Mouse (Mus musculus): ENCODE measurements around the gene Foxr2.

Foxr2 gene

GRCm38 (mm10) chrX:153118486-153118885, at the start of gene Foxr2:
Gene Foxr2, plus strand, starts transcription at chrX:153118786.
- in situ Hi-C loops (cut with MboI, MseI): no loop called here

DNA sequence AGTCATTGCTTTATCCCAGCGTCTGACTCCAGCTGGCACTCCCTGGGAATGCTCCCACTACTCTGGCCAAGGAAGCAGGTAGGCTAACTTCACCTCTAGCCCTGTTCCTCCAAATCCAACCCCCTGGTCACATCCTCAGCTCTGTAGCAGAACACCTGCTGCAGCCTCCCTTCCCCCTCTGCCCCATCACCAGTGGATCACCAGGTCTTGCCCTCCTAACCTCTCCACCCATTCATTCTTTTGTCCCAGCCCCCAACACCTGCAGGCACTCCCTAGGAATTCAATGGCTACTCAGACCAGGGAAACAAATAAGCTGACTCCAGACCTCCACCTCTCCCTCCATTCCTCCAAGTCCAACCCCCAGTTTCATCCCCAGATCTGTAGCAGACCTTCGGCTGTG, 427 bp downstream of the Foxr2 start:
- in situ Hi-C loops (cut with MboI, MseI): no loop called here

GRCm38 (mm10) chrX:153139734-153140515, 21.3 kb downstream of the Foxr2 start, which contains the start of gene Rragb:
Gene Rragb, plus strand, starts transcription at chrX:153139981.
- in situ Hi-C loops (cut with MboI, MseI): no loop called here

DNA sequence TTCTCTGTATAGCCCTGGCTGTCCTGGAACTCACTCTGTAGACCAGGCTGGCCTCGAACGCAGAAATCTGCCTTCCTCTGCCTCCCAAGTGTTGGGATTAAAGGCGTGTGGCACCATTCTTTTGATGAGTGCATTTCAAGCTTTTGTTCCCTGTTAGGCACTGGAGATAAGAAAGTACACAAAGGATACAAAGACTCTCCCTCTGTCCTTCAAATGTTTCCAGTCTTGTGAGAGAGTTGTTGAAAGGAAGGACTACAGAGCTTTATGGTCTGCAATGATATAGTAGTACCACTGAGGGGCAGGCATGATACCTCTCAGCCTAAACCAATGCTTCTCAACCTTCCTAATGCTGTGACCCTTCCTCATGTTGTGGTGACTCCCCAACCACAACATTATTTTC, 24.1 kb downstream of the Foxr2 start:
- in situ Hi-C loops (cut with MboI, MseI): no loop called here

DNA sequence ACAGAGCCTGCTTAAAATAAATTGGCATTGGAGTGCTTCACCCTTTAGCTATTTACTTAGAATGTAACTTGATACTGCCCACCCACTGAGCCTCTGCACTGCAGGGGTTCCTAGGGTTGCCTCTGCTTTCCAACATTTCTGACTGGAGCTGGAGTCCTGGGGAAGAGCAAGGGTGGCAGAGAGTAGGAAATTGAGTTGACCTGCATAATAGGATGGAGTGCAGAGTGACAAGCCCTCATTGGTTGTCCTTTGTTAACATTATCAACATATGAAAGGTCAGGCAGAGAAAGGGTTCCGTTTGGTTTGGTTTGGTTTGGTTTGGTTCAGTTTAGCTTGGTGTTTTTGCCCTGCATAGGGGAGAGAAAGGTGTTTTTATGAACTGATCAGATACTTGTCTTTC, 33.2 kb downstream of the Foxr2 start:
- in situ Hi-C loops (cut with MboI, MseI): no loop called here

DNA sequence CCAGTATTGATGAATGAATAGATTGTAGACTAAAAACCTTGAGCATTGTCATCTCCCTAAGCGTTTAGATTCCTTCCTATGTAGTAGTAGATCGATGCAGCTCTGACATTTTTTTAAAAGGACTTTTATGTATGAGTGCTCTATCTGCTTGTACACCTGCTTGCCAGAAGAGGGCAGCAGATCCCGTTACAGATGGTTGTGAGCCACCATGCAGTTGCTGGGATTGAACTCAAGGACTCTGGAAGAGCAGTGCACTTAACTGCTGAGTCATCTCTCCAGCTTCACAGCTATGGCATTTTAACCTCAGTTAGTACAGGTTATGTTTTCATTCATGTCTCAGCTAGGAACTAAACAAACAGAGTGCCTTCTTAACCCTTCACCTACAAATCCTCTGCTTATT, 36.7 kb downstream of the Foxr2 start:
- in situ Hi-C loops (cut with MboI, MseI): no loop called here

GRCm38 (mm10) chrX:153174786-153175185, 56.2 kb downstream of the Foxr2 start:
- in situ Hi-C loops (cut with MboI, MseI): no loop called here

- in situ Hi-C loops (cut with MboI, MseI): no loop called here
Observed at GRCm38 (mm10) chrX:153182221-153182620, 63.6 kb downstream of the Foxr2 start.
